Mouse (Mus musculus): ENCODE data around the gene Dnal1.

GRCm38 (mm10) chr12:84107692-84108091 is 6.5 kb upstream of the Dnal1 start:
- TF ChIP-seq GATA1 (IDR thresholded peaks at IDR 0.05; ENCODE audit: low read length) (no peak), TAL1 (IDR thresholded peaks at IDR 0.05; ENCODE audit: low read length) (no peak)

Data from erythroblast, embryonic 14.5 days (primary cell).